Mouse (Mus musculus): ENCODE data around the gene Fcgr4. TPM values are rescaled to one million over a fixed set of nuclear protein-coding genes. Genes with fewer than 3 reads are reported as not detected.

Fcgr4 gene
- polyA plus RNA-seq, 1 experiment from 2014 or later, result 0.37 TPM

GRCm38 (mm10) chr1:171036550-171037324 lies 18.0 kb downstream of the Fcgr4 start:
- peaks cover 29% of the 10 kb centered on the region for H3K27me3 ChIP-seq (replicated peaks)
- no peak overlapping the region for H3K27ac ChIP-seq (replicated peaks)
- H3K9me3 ChIP-seq, result no peaks in the 10 kb centered on the region
- H3K9ac ChIP-seq, result peak overlapping the region; percentile 59; the same call in 1 of the 2 replicates
- WGBS, result 3% methylated on average over 22 of the region's 22 CpGs
- H3K4me3 ChIP-seq, result peak overlapping the region; percentile 57
- peak overlapping the region; percentile 88 for H3K4me2 ChIP-seq
- no peaks in the 10 kb centered on the region for H3K36me3 ChIP-seq
- H3K4me1 ChIP-seq, result peaks cover 17% of the 10 kb centered on the region; the same call in 1 of the 2 replicates
- ATAC-seq (ENCODE audit: extremely low read depth, insufficient number of reproducible peaks, low FRiP score, low TSS enrichment), result no peak

DNA sequence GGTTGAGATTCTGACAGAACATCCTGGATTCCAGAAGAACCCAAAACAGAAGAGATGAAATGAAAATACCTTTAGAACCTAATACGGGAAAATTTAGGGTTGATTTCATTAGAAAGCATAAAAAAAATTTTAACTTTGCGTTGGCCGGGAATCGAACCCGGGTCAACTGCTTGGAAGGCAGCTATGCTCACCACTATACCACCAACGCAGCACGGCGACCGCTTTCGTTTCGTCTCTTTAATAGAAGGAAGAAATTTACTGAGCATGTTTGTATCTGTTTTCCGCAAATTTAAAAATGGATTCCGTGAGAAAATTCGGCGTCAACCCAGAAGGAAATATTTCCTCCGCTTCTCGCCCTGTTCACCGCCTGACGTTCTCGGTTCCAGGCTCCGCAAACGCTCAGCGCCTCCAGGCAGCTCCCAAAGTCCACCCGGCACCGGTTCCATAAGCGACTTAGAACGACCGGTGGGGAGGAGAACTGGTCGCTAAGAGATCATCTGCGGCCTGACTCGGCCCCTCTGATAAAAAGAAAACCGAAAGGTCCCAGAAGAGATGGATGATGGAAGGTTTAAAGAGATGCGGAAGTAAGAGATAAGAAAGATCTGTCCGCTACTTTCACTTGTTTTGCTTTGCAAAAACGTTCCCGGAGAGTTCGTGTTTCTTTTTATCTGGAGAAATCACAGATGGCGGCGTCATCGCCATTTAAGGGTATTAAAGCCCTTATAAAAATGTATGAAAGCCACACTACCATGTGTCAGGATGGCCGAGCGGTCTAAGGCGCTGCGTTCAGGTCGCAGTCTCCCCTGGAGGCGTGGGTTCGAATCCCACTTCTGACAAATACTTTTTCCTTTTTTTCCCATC lies 19.4 kb downstream of the Fcgr4 start:
- H3K9me3 ChIP-seq, result no peaks in the 10 kb centered on the region
- peak overlapping the region; percentile 88 for H3K4me2 ChIP-seq
- peak overlapping the region; percentile 91 for H3K9ac ChIP-seq
- H3K36me3 ChIP-seq, result no peaks in the 10 kb centered on the region
- WGBS, result under 1% methylated on average over 47 of the region's 47 CpGs
- H3K27me3 ChIP-seq (replicated peaks), result peaks cover 16% of the 10 kb centered on the region
- peaks cover 11% of the 10 kb centered on the region; the same call in 1 of the 2 replicates for H3K4me1 ChIP-seq
- ATAC-seq (ENCODE audit: extremely low read depth, insufficient number of reproducible peaks, low FRiP score, low TSS enrichment), result peak; percentile 63; the same call in 1 of the 2 replicates
- peak overlapping the region; percentile 83 for H3K27ac ChIP-seq (replicated peaks)
- H3K4me3 ChIP-seq, result peak overlapping the region; percentile 96

DNA sequence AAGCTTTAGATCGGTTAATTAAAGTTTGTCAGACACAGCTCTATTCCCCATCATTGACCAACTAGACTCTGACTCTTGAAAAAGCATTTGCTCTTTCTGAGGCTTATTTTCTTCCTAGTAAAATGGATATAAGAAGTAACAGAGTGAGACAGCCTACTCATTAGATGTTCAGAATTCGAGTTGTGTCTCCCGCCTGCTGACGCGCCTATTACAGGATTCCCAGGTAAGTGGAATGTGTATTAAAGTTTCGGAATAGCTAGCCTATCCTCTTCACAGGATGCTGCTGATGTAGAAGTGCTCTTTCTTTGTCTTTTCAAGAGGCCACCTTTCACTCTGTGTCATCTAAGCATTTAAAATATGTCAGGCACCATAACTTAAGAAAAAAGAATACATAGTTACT lies 20.4 kb downstream of the Fcgr4 start:
- no peaks in the 10 kb centered on the region for H3K9me3 ChIP-seq
- peaks cover 10% of the 10 kb centered on the region; the same call in 1 of the 2 replicates for H3K4me1 ChIP-seq
- no peak overlapping the region for H3K9ac ChIP-seq
- peaks cover 13% of the 10 kb centered on the region for H3K27me3 ChIP-seq (replicated peaks)
- ATAC-seq (ENCODE audit: extremely low read depth, insufficient number of reproducible peaks, low FRiP score, low TSS enrichment), result no peak
- 66% methylated on average over 6 of the region's 6 CpGs for WGBS
- no peak overlapping the region for H3K4me2 ChIP-seq
- no peak overlapping the region for H3K27ac ChIP-seq (replicated peaks)
- H3K36me3 ChIP-seq, result no peaks in the 10 kb centered on the region
- H3K4me3 ChIP-seq, result no peak overlapping the region

- no peak for ATAC-seq (ENCODE audit: extremely low read depth, insufficient number of reproducible peaks, low FRiP score, low TSS enrichment)
- H3K27me3 ChIP-seq (replicated peaks), result peaks cover 11% of the 10 kb centered on the region
- peaks cover 9% of the 10 kb centered on the region; the same call in 1 of the 2 replicates for H3K4me1 ChIP-seq
- no peak overlapping the region for H3K4me3 ChIP-seq
- 80% methylated on average over 7 of the region's 7 CpGs for WGBS
- H3K9ac ChIP-seq, result no peak overlapping the region
- H3K9me3 ChIP-seq, result no peaks in the 10 kb centered on the region
- no peak overlapping the region for H3K4me2 ChIP-seq
- H3K36me3 ChIP-seq, result no peaks in the 10 kb centered on the region
- H3K27ac ChIP-seq (replicated peaks), result no peak overlapping the region
Observed at GRCm38 (mm10) chr1:171039880-171040279, 21.2 kb downstream of the Fcgr4 start.

DNA sequence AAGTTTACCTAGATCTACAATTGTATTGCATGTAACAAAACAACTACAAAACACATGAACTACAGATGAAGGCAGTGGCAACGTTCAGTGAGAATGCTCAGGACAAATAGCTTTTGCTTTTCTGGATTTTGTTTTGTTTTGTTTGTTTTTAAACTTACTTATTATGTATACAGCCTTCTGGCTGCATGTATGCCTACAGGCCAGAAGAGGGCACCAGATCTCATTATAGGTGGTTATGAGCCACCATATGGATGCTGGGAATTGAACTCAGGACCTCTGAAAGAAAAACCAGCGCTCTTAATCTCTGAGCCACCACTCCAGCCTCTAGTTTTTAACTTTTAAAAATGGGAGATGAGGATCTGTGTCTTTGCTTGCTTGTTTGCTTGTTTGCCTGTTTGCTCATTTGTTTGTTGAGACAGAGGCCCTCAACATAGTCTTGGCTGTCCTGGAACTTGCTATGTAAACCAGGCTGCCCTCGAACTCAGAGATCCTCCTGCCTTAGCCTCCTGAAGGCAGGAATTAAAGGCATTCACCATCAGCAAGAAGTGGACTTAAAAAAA lies 25.0 kb downstream of the Fcgr4 start:
- Histone ChIP-seq H3K36me3 (no peaks in the 10 kb centered on the region), H3K27ac (replicated peaks) (peak overlapping the region; percentile 86; the same call in 1 of the 2 replicates), H3K4me1 (0 out of 2 replicates have a peak, but pooled peaks cover 4% of the 10 kb centered on the region), H3K9ac (peak overlapping the region; percentile 84), H3K4me2 (peak overlapping the region; percentile 72), H3K27me3 (replicated peaks) (no peaks in the 10 kb centered on the region; the same call in 1 of the 2 replicates), H3K9me3 (no peaks in the 10 kb centered on the region), H3K4me3 (peak overlapping the region; percentile 73)
- 69% methylated on average over 3 of the region's 3 CpGs for WGBS
- ATAC-seq (ENCODE audit: extremely low read depth, insufficient number of reproducible peaks, low FRiP score, low TSS enrichment), result no peak

DNA sequence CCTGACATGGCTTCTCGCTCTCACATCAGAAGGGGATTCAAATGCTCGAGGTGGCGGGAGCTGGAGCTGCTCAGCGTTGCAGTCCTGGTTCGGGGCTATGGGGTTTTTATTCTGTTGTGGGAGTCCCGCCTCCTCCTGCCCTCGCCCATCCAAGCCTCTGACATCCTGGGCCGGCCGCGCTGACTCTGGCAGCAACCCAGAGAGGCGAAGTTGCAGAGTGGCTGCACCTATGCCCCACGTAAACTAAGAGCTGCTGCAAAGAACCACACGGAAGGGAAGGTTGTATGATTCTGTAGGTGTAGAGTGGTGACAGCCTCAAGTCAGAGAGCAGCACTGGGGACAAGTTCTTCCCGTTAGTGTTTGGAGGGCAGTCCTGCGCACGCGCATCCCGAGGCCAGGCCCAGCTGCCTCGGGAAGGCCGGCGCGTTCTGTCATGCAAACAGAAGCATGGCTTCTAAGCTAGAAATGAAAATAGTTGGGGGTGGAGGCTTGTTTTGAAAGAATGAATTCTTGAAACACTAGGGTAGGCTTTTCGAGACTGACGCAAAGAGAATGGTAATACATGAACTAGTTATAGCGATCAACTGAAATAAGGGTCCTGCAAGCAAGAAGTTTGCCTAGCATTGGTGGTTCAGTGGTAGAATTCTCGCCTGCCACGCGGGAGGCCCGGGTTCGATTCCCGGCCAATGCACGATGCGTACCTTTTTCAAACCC lies 25.8 kb downstream of the Fcgr4 start:
- under 1% methylated on average over 33 of the region's 33 CpGs for WGBS
- H3K4me2 ChIP-seq, result peak overlapping the region; percentile 72
- peak overlapping the region; percentile 86 for H3K27ac ChIP-seq (replicated peaks)
- no peaks in the 10 kb centered on the region; the same call in 1 of the 2 replicates for H3K27me3 ChIP-seq (replicated peaks)
- 0 out of 2 replicates have a peak, but pooled peaks cover 4% of the 10 kb centered on the region for H3K4me1 ChIP-seq
- H3K36me3 ChIP-seq, result no peaks in the 10 kb centered on the region
- peak overlapping the region; percentile 73 for H3K4me3 ChIP-seq
- no peaks in the 10 kb centered on the region for H3K9me3 ChIP-seq
- peak overlapping the region; percentile 84 for H3K9ac ChIP-seq
- ATAC-seq (ENCODE audit: extremely low read depth, insufficient number of reproducible peaks, low FRiP score, low TSS enrichment), result peak; percentile 91

GRCm38 (mm10) chr1:171045079-171045465 lies 26.4 kb downstream of the Fcgr4 start:
- Histone ChIP-seq H3K4me1 (0 out of 2 replicates have a peak, but pooled peaks cover 4% of the 10 kb centered on the region), H3K27me3 (replicated peaks) (no peaks in the 10 kb centered on the region; the same call in 1 of the 2 replicates), H3K36me3 (no peaks in the 10 kb centered on the region), H3K9ac (peak overlapping the region; percentile 80), H3K9me3 (no peaks in the 10 kb centered on the region), H3K4me2 (peak overlapping the region; percentile 72), H3K4me3 (peak overlapping the region; percentile 73), H3K27ac (replicated peaks) (no peak overlapping the region)
- WGBS, result 6% methylated on average over 14 of the region's 14 CpGs
- no peak for ATAC-seq (ENCODE audit: extremely low read depth, insufficient number of reproducible peaks, low FRiP score, low TSS enrichment)

DNA sequence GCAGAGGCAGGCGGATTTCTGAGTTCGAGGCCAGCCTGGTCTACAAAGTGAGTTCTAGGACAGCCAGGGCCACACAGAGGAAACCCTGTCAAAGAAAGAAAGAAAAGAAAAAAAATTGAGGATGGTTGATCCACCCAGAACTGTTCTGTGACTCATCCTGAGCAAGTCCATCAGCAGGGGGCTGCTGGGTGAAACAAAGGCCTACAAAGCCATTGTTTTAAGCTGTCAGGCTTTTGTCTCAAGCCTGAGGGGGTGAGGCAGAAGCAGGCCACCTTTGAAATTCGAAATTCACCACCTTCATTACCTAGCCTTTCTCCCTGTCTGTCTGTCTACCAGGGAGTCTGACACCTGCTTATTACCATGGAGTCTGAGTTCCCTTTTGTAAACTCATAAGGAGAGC lies 27.8 kb downstream of the Fcgr4 start:
- Histone ChIP-seq H3K27ac (replicated peaks) (no peak overlapping the region), H3K4me1 (0 out of 2 replicates have a peak, but pooled peaks cover 4% of the 10 kb centered on the region), H3K27me3 (replicated peaks) (no peaks in the 10 kb centered on the region), H3K4me2 (no peak overlapping the region), H3K9me3 (no peaks in the 10 kb centered on the region), H3K9ac (no peak overlapping the region), H3K4me3 (no peak overlapping the region), H3K36me3 (no peaks in the 10 kb centered on the region)
- no peak for ATAC-seq (ENCODE audit: extremely low read depth, insufficient number of reproducible peaks, low FRiP score, low TSS enrichment)
- 76% methylated on average over 3 of the region's 3 CpGs for WGBS

- Histone ChIP-seq H3K4me2 (peak overlapping the region; percentile 20; the same call in 1 of the 2 replicates), H3K9ac (no peak overlapping the region), H3K9me3 (no peaks in the 10 kb centered on the region), H3K4me1 (0 out of 2 replicates have a peak, but pooled peaks cover 4% of the 10 kb centered on the region), H3K27me3 (replicated peaks) (no peaks in the 10 kb centered on the region), H3K4me3 (peak overlapping the region; percentile 21), H3K36me3 (no peaks in the 10 kb centered on the region), H3K27ac (replicated peaks) (no peak overlapping the region)
- ATAC-seq (ENCODE audit: extremely low read depth, insufficient number of reproducible peaks, low FRiP score, low TSS enrichment), result no peak
- WGBS, result 58% methylated on average over 10 of the region's 10 CpGs
Observed at GRCm38 (mm10) chr1:171049263-171049662, 30.5 kb downstream of the Fcgr4 start.

DNA sequence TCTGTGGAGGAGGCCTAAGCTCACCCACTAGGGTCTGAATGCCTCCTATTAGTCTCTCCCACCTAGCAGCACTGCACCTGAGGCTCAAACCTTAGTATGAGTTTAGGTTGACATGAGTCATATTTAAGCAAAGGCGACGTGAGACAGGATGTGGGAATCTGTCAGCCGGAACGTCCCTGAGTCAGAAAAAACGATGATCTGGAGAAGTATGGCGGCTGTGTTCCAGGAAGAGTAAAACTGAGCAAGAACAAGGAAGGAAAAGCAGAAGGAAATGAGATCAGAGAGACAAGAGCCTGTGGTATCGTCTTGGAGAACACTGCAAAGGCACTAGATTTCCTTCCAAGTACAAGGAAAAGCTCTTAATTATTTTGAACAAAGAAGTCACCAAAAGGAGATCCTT lies 32.1 kb downstream of the Fcgr4 start:
- ATAC-seq (ENCODE audit: extremely low read depth, insufficient number of reproducible peaks, low FRiP score, low TSS enrichment), result no peak
- H3K27ac ChIP-seq (replicated peaks), result no peak overlapping the region
- no peaks in the 10 kb centered on the region for H3K4me1 ChIP-seq
- no peak overlapping the region for H3K4me3 ChIP-seq
- 80% methylated on average over 7 of the region's 7 CpGs for WGBS
- no peak overlapping the region for H3K9ac ChIP-seq
- H3K4me2 ChIP-seq, result no peak overlapping the region
- H3K27me3 ChIP-seq (replicated peaks), result no peaks in the 10 kb centered on the region
- no peaks in the 10 kb centered on the region for H3K9me3 ChIP-seq
- H3K36me3 ChIP-seq, result no peaks in the 10 kb centered on the region
